Mouse (Mus musculus) layer of hippocampus, postnatal 10 days (tissue): ENCODE measurements around the gene Ssr4. TPM values are rescaled to one million over a fixed set of nuclear protein-coding genes. Genes with fewer than 3 reads are reported as not detected.
"Not testable (repeated sequence)": the region's sequence is repeated elsewhere in the genome, so short reads cannot be mapped to it uniquely, and the experiment has no call there.

Experiments
- DNase-seq, 2 experiments: peaks; one replicate each; pipeline ENCODE4 v3.0.0; 2021; ENCODE audit warnings: low spot score in 2 of 2
- long read RNA-seq: library from polyadenylated mRNA; stranded (forward); transcript quantifications from one replicate; pipeline ENCODE4 v2.0.0, GENCODE M21; 2023
- total RNA-seq, 2 experiments: library from RNA; stranded (reverse); gene quantifications; 2 replicates each; pipeline ENCODE4 v1.2.3; 2021

Gene Ssr4
- 100 to 1,000 TPM; 101 to 104 TPM for total RNA-seq
- long read RNA-seq, transcript Ssr4-208 (6 exons, 800 nt) = major isoform, 55 of 97 reads
- long read RNA-seq, transcript Ssr4-201 (6 exons, 765 nt) = minor isoform, 20 of 97 reads
- long read RNA-seq, partial matches to known transcripts = 16 of 97 reads
- long read RNA-seq, other reads (novel, unspliced or antisense) = 4 of 97 reads

DNA sequence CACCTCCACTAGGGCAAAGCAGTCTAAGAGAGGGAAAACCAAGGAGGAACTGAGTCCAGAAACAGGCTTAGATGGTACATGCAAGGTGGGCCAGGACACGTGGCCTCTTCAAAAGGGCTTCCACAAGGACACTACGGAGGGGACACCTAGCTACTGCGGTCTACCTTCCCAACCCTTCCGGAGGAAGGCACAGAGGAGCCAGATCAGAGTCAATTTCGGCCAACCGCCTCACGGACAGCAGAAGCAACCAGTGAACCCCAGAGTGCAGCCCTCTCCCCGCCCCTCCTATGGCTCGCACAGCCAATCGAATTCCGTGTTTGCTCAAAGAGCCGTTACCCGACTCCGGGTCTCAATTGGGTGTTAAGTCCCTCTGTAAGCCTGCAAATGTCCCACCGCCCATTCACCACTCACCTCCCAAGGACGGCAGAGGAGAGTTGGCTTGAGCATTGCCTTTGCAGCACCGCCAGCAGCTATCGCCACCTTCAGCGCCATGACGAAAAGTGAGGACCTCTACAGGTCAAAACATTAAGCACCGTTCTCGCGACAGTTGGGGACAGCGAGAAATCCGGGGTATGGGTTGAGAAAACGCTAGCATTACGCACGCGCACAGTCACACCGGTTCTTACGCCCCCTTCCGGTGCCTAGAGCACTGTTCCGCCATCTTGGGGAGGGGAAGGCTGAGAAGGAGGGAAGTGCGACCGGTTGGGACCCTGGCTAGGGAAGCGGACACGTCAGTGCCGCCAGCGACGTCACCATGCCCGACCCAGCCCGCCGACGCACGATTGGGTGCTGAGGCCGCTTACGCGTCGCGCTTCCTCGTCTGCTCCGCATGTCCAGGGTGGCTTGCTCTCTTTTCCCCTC lies at the start of gene Ssr4, which contains the start of gene Idh3g:
Gene Ssr4 (plus strand): TSS at position 665 of the 861 bp plus-strand sequence.
Gene Idh3g (minus strand): TSS at position 534 of the 861 bp plus-strand sequence.
- DNase-seq = peak; percentile 85 to 91

DNA sequence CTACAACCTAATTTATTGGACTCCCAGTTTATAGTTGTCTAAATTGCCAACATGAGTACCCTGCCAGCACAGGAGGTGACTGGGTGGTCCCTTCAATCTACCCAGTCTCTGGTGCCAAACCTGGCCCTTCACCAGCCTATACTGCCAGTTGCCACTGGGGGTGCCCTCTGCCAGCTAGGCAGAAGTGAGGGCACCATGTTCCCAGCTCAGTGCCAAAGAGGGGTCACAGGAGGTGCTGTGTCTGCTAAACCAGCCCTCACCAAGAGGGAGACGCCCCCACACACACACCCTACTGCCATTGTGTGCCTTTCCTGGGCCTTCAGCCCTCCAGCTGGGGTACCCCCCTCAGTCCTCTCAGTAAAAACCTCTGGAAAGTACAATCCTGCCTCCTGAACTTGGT lies 48.7 kb upstream of the Ssr4 start:
- DNase-seq = no peak

DNA sequence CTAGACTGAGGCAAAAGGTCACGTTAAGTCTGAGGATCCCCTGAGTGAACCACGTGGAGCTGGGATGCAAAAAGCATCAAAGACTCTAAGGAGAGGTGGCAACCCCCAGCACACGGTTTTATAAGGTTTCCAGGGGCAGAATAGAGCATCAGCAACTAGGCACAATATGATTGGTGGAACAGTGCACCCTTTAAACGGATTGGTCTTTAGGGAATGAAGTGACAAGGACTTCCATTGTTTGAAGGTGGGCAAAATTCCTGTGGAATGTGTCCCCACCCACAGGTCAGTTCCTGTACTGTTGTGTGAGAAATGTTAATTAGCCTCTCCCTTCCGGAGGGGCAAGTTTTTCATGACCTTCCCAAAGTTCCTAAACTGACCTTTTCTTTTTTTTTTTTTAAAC lies 47.7 kb upstream of the Ssr4 start:
- no peak for DNase-seq

DNA sequence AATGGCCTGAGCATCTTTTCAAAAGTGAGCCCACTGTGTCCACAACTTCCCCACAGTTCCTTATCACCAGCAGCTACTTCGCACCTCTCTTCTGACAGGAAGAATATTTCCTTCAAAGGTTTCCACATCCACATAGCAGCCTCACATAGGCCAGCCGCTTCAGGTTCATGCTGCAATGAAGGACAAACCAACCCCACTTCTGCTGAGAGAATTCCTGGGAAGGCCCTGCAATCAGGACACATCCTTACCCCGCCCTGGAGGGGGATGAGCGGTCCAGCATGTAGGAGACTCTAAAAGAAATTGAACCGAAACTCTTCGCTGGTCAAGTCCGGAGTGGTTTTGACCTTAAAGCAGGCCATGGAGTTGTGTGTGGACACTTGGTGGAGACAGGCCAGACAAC lies 47.0 kb upstream of the Ssr4 start:
- DNase-seq = not testable (repeated sequence)

DNA sequence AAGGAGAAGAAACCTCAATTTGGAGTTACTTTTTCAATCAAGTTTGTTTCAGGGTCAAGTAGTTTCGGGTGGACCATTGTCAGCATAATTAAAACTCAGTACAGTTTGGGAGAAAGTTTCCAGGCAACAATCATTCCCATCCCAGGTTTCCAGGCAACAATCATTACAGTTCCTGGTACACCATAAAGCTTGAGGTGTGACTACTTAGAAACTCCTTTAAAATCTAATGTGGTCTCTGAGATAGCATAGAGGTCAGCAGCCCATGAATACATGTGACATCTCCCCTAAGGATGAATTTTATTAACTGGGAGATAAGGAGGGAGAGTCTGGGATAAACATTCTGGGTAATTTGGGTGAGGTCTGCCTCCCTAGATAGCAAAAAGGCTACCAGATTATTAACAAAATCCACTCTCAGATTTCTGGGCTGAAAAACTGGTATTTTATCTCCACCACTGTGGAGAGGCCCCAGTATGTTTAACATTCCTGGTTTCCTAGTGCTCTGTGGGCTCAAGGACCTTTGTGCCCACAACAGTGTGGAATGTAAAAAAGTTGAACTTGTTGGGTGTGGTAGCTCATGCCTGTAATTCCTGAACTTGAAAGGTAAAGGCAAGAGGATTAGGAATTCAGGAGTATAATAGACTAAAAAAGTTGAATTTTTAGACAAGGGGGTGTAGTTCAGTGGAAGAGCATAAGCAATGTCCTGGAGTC lies 41.9 kb upstream of the Ssr4 start:
- no peak for DNase-seq

DNA sequence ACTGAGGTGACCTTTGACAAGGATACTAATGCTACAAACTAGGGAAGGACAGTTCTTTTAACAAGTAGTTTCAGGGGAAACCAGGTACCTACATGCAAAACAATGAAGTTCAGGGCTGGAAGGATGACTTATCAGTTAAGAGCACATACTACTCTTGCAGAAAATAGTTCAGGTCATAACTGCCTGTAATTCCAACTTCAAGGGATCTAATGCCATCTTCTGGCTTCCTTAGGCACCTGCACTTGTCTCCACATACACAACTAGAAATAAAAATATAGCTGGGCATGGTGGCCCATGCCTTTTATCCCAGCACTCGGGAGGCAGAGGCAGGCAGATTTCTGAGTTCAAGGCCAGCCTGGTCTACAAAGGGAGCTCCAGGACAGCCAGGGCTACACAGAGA lies 37.9 kb upstream of the Ssr4 start:
- DNase-seq = no peak

DNA sequence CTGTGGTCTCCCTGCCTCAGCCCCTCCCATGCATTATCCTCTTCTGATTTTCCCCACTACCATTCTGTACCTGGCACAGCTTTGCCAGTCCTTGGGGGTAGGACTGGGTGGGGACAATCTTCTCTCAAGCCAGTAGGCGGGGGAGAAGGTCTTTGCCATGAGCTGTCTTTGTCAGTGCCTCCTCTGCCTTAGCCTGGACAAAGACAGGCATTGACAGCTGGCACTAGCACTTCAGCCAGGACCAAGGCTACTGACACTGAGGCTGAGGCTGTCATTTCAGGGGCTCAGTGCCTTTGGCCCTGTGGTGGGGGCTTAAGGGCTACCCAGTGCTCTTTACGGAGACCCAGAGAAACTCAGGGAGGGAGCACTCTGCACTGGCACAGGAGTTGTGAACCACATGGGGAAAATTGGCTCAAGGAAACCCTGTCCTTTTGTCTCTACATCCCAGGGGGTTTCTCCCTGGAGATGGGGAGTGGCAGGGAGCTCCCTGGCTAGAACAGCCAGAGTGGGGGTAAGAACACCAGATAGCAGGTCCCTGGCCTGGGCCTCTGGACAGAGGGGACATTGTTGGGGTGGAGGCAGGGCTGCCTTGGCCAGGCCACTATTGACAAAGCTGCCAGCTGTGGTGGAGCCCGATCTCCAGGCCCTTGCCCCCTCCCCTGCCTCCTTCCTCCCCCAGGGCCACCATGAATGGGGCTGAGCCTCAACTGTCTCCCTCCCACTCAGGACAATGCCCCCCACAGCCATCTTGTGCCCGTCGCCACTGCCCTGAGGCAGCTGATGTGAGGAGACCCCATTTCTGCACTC lies 30.3 kb upstream of the Ssr4 start, which contains the start of gene Plxnb3:
Gene Plxnb3 (plus strand): TSS at position 757 of the 807 bp plus-strand sequence.
- peak in 1 of 2 experiments; percentile 18 for DNase-seq

DNA sequence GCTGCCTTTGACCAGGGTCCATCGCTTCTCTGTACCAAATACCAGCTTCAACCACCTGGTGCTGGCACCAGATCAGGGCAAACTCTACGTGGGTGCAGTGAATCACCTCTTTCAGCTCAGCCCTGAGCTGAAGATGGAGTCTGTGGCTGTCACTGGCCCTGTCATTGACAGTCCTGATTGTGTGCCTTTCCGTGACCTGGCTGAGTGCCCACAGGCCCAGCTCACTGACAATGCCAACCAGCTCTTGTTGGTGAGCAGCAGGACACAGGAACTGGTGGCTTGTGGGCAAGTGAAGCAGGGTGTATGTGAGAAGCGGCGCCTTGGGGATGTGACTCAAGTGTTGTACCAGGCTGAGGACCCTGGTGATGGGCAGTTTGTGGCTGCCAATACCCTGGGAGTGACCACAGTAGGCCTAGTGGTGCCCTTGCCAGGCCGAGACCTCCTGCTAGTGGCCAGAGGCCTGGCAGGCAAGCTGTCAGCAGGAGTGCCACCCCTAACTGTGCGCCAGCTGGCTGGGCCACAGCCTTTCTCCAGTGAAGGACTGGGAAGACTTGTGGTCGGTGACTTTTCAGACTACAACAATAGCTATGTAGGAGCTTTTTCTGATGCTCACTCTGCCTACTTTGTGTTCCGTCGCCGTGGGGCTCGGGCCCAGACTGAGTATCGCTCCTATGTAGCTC lies 28.1 kb upstream of the Ssr4 start:
- DNase-seq = peak; percentile 22 to 41

DNA sequence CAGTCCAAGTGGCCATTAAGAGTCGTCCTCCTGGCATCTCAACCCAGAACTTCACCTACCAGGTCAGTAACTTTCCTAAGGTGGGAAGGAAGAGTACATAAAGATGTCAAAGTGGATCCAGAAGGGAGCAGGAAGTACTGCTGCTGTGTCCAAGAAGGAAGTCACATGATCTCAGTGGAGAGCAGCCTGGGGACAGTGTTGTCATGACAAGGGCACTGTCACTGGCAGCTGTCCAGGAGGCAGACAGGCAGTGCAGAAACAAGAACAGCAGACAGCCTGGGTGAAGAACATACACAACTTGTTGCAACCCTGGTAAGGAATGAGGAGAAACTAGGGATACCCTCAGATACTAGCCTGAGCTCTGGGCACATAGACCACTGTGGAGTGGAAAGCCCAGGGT lies 21.5 kb upstream of the Ssr4 start:
- no peak for DNase-seq

DNA sequence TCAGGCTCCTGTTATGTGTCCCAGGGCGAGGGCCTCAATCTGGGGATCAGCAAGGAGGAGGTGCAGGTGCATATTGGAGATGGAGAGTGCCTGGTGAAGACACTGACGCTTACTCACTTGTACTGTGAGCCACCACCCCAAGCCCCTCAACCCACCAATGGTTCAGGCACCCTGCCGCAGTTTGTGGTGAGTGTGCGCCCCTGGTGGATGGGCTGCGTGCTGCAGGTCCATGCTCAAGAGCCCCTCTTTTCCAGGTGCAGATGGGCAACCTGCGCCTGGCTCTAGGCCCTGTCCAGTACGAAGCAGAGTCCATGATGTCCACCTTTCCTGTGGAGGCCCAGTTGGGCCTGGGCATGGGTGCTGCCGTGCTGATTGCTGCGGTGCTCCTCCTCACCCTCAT lies 19.6 kb upstream of the Ssr4 start:
- DNase-seq = peak in 1 of 2 experiments; percentile 26

DNA sequence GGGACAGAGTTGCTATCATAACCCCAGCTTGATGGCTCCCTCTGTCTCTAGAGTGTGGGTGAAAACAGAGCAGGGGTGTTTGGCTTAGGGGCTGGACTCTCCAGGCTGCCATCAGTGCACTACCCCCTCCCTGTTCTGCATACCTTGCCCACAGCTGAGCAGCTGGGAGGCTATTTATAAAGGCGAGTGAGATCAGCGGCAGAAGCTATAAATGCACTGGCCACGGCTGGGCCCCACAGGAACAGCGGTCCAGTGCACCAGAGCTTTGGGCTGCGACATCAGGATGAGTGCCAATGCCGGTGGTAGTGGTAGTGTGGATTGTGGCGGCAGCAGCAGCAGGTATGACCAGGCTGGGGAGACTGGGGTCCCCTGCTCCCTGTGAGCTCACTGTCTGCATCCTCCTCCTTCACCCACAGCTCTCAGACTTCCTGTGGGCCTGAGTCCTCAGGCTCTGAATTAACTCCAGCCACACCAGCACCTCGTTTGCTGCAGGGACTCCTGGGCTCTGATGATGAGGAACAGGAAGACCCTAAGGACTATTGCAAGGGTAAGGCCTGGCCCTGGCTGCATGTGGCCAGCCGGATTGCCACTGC lies 12.6 kb upstream of the Ssr4 start, which contains the start of gene Srpk3:
Gene Srpk3 (plus strand): TSS at position 238 of the 593 bp plus-strand sequence.
- DNase-seq = no peak

DNA sequence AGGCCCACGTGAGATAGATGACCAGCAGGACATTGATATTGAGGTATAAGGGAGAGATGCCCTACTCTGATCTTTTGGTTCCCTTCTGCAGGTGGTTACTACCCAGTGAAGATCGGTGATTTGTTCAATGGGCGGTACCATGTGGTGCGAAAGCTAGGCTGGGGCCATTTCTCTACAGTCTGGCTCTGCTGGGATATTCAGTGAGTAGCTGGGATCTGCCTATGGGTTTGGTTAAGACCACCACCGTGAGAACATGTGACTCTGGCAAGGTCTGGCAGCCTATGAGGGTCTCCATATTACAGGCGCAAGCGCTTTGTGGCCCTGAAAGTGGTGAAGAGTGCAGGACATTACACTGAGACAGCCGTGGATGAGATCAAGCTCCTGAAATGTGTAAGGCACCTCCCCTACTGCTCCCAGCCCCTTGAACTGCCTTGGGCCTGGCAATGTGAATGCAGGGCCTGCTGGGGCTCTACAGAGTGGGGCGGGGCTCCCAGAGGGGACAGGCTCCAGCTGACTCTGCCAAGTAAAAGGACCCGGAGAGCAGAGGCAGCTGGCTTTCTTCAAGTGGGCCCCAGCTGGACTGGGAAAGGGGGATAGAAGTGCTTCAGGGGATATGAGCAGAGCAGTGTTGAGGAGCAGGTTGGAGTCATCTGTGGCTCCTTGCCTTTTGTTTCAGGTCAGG lies 11.9 kb upstream of the Ssr4 start:
- no peak for DNase-seq

DNA sequence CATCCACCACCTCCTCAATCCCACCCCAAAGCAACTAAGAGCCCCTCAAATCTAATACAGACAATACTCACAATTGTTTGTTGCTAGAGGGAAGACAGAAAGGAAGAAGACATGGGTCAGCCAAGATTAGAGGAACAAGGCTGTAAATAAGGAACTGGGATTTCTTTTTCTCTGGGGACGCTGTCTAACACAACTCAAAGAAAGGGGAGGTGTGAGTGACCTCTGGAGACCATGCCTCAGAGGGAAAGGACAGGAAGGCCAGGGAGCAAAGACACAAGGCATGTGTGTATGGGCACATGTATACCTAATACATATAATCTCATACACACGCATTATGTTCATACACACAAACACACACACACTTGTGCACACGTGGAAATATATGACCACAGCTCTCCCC lies 4.6 kb upstream of the Ssr4 start:
- no peak for DNase-seq

DNA sequence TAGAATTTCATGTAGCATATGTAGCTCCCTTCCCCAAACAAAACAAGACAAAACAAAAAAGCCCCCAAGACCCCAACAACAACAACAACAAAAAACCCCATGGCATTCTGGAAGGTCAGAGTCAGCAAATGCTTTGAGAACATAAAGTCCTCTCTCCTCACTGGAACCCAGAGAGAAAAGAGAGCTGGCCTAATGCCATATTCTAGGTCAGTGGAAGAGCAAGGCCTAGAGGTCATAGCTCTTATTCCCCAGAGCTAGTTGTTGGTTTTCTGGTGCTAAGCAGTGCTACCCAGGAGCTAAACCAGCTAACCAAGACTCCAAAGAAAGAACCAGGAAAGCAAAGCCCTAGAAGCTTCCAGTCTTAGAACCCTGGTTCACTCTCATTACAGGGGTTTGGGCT lies 1.2 kb upstream of the Ssr4 start:
- DNase-seq = no peak

DNA sequence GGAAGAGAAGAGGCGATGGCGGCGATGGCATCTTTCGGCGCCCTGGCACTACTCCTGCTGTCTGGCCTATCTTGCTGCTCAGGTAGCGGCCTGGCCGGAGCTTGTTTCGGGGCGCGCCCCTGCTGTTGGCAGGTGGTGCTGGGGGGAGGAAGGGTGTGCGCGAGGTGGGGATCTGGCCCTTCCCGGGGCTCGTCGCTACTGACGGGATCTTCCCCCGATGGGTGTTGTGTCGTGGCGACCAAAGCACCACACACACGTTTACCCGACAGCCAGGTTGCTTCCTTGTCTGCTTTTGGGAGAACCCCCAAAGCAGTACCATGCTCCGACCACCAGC lies 364 bp downstream of the Ssr4 start:
- DNase-seq = no peak

DNA sequence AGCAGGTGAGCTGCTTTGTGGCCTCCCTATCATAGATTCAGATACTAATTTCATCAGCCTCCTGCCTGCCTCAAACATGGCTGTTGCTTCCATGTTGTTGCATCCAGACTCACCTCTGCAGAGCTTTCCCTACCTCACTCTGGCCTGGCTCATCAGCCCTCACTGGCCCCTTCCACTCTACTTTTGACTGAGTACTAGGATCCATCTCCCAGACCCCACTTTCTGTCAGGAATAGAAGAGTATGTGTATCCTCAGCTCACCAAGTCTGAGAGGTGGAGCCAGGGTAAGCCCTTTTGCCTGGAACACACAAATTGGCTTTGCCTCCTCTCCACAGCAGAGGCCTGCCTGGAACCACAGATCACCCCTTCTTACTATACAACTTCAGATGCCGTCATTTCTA lies 1.7 kb downstream of the Ssr4 start:
- no peak for DNase-seq

DNA sequence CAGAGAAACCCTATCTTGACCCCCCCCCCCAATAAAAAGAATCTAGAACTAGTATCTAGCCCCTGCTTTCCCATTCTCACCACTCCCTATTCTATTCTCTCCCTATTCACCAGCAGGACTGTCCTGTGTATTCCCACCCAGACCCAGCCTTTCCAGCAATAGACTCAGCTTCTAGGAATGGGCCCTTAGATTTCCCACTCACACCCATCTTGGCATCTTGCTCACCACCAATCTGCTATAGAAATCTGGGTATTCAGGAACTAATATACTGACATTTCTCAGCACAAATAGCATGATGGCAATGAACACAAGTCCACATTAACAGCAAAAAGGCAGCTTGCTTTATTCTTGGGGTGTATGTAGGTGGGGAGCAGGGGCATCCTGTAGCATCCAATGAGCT lies 6.2 kb downstream of the Ssr4 start:
- no peak for DNase-seq

DNA sequence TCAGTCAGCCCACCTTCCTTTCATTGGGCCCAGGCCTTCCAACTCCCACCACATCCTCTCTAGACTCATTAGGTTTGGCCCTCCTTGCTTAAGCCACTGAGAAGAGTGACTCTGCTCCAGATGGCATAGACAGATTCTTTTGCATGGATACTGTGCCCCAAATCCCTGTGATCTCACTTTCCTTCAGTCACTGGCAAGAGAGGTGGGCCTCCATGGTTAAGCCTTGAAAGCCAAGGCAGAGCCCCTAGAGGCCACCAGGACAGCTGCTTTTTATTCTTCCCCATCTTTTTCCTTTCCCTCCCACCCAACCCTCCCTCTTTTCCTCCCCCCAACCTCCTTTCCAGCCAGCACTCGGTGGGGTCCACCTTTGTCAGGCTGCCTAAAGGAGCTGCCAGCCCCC lies 6.7 kb downstream of the Ssr4 start:
- DNase-seq = no peak

DNA sequence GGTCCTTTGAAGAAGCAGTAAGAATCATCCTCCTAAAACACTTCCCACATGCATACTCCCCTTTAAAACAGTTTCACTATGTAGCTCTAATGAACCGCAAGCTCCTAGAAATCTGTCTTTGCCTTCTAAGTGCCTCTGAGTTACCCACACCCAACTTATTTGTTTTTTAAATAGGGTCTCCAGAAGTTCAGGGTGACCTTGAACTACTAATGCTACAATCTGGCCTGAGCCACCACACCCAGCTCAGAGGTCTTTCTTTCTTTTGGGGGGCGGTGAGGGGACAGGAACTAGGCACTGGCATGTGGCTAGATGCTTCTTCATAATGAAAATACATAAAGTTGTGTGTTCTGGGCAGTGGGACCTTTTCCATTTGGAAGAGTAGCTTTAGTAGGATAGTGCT lies 10.7 kb downstream of the Ssr4 start:
- DNase-seq = no peak

DNA sequence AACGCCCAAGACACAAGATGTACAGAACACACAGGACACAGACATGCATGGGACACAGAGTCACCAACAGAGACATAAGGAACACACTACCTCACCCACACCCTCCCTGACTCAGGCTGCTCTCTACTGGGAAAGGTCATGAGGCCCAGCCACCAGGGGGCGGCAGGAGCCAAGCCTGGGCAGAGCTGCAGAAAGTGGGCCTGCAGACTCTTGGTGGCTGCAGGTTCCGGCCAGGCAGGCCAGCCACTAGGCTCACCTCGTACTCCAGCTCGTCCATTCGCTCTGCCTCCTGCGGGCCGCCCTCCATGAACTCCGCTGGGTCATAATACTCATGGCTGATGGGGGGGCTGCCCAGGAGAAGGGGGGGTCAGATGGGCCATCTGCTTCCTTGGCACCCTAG lies 11.7 kb downstream of the Ssr4 start:
- DNase-seq = peak; percentile 54 to 71
